Mouse (Mus musculus): ENCODE measurements around the gene S100a7a.

DNA sequence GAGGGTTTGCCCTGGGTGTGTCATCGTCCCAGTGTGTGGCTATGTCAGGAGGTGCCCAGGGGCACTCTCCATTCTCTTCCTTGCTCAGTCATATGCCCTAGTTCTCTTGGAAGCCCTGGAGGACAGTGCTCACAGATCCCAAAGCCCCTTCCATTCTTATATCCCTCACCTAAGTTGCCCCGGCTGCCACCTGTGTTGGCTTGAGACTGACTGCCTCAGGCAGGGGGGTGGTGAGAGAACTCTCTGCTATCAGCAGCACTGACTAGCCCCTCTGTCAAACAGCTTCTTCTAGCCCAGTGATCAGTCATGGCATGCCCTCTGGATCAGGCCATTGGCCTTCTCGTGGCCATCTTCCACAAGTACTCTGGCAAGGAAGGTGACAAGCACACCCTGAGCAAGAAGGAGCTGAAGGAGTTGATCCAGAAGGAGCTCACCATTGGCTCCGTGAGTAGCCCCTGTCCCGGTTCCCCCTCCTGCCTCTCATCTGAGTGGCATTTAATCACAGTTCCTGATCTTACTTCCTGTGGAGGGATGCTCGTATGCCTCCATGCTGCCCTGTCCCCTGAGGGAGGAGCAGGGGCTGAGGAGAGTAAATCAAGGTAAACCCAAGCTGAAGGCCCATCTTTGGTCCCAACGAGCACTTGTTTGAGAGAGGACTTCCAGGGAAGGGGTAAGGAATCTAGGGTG lies 40.2 kb upstream of the S100a7a start:
- TF ChIP-seq POLR2A (IDR thresholded peaks at IDR 0.05; ENCODE audit: insufficient read depth, low read depth, low read length) (no peak), CTCF (IDR thresholded peaks at IDR 0.05; ENCODE audit: insufficient read depth, low read depth, low read length) (no peak)

Data from olfactory bulb, adult 2 months (tissue).